Mouse (Mus musculus): ENCODE measurements around the gene Slc16a9.

- no peak for TF ChIP-seq EP300 (IDR thresholded peaks at IDR 0.05; ENCODE audit: low read depth)
- no peak for TF ChIP-seq CTCF (IDR thresholded peaks at IDR 0.05; ENCODE audit: low read depth)
These were observed 43.9 kb upstream of the Slc16a9 start for GRCm38 (mm10) chr10:70200889-70201500.

Measured in liver, postnatal 0 days (tissue).